Mouse (Mus musculus) Muller cell, postnatal 12 days (primary cell): ENCODE measurements around the gene Ubxn7.
"Not testable (repeated sequence)": the region's sequence is repeated elsewhere in the genome, so short reads cannot be mapped to it uniquely, and the experiment has no call there.

Source experiments
- DNase-seq: peaks from one replicate; pipeline ENCODE4 v3.0.0-alpha.2; 2015; ENCODE audit errors: inconsistent ontology term

Ubxn7 gene

GRCm38 (mm10) chr16:32332040-32332555 is at the start of gene Ubxn7:
Gene Ubxn7, plus strand, starts transcription at chr16:32332257.
- DNase-seq = peak; percentile 98

GRCm38 (mm10) chr16:32282608-32283007 is 49.4 kb upstream of the Ubxn7 start:
- no peak for DNase-seq

GRCm38 (mm10) chr16:32291821-32292220 is 40.2 kb upstream of the Ubxn7 start:
- no peak for DNase-seq

GRCm38 (mm10) chr16:32299617-32300016 is 32.4 kb upstream of the Ubxn7 start:
- DNase-seq = not testable (repeated sequence)

GRCm38 (mm10) chr16:32303046-32303445 is 29.0 kb upstream of the Ubxn7 start:
- DNase-seq = no peak

GRCm38 (mm10) chr16:32303886-32304285 is 28.2 kb upstream of the Ubxn7 start:
- no peak for DNase-seq

GRCm38 (mm10) chr16:32311970-32312369 is 20.1 kb upstream of the Ubxn7 start:
- DNase-seq = no peak

GRCm38 (mm10) chr16:32312386-32312785 is 19.7 kb upstream of the Ubxn7 start:
- peak; percentile 11 for DNase-seq

GRCm38 (mm10) chr16:32312859-32313258 is 19.2 kb upstream of the Ubxn7 start:
- DNase-seq = peak; percentile 51

GRCm38 (mm10) chr16:32316601-32317000 is 15.5 kb upstream of the Ubxn7 start:
- no peak for DNase-seq

GRCm38 (mm10) chr16:32323953-32324352 is 8.1 kb upstream of the Ubxn7 start:
- no peak for DNase-seq

- no peak for DNase-seq
Observed at GRCm38 (mm10) chr16:32330876-32331670, 984 bp upstream of the Ubxn7 start.

- DNase-seq = peak; percentile 71
Observed at GRCm38 (mm10) chr16:32332556-32333511, 777 bp downstream of the Ubxn7 start.

- DNase-seq = no peak
Observed at GRCm38 (mm10) chr16:32335146-32335545, 3.1 kb downstream of the Ubxn7 start.

GRCm38 (mm10) chr16:32336026-32336780 is 4.1 kb downstream of the Ubxn7 start:
- no peak for DNase-seq

- DNase-seq = no peak
Observed at GRCm38 (mm10) chr16:32337001-32337400, 4.9 kb downstream of the Ubxn7 start.

- no peak for DNase-seq
Observed at GRCm38 (mm10) chr16:32340451-32340850, 8.4 kb downstream of the Ubxn7 start.

- DNase-seq = no peak
Observed at GRCm38 (mm10) chr16:32345521-32345920, 13.5 kb downstream of the Ubxn7 start.

- DNase-seq = no peak
Observed at GRCm38 (mm10) chr16:32350776-32351175, 18.7 kb downstream of the Ubxn7 start.

GRCm38 (mm10) chr16:32363530-32363929 is 31.5 kb downstream of the Ubxn7 start:
- no peak for DNase-seq

GRCm38 (mm10) chr16:32371351-32371750 is 39.3 kb downstream of the Ubxn7 start:
- DNase-seq = peak; percentile 36

- DNase-seq = no peak
Observed at GRCm38 (mm10) chr16:32379575-32379974, 47.5 kb downstream of the Ubxn7 start.
